Mouse (Mus musculus): ENCODE measurements around the gene Krt27. TPM values are rescaled to one million over a fixed set of nuclear protein-coding genes. Genes with fewer than 3 reads are reported as not detected.

Krt27 gene
- total RNA-seq, 2 experiments from 2014 or later, result not detected

DNA sequence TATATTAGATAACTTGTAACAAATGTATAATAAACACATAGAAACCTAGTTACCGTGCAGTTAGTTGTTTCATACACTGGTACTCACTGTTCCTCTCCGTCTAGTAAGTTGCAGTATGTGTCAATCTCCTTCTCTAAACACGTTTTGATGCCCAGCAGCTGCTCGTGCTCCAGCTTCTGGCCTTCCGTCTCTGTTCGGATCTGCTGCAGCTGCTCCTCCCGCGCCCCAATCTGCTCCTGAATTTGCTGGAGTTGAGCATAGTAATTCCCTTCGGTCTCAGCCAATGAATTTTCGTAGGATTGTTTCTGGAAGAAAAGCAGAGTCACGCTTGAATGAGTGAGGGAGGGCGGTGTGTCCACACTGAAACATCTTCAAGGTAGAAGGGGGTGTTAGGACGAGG is 17.5 kb downstream of the Krt27 start:
- intact Hi-C loops (cut with DNase I), result no loop called here
- no peak for DNase-seq

DNA sequence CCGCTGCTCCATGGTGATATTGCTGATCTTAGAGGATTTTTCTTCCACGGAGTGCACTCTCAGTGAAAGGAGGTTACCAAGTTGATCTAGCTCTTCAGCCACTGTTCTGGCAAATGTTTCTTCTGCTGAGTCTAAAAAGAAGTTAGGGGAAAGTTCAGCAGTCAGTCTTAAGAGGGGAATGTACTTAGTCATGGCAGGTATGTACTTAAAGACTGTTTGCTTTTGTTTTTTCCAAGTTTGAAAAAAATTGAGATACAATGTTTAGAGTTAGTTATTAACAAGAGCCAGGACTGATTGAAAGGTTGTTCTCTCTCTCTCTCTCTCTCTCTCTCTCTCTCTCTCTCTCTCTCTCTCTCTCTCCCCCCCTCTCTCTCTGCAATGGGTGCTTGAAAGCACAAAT is 21.2 kb downstream of the Krt27 start:
- DNase-seq, result no peak
- intact Hi-C loops (cut with DNase I), result no loop called here

DNA sequence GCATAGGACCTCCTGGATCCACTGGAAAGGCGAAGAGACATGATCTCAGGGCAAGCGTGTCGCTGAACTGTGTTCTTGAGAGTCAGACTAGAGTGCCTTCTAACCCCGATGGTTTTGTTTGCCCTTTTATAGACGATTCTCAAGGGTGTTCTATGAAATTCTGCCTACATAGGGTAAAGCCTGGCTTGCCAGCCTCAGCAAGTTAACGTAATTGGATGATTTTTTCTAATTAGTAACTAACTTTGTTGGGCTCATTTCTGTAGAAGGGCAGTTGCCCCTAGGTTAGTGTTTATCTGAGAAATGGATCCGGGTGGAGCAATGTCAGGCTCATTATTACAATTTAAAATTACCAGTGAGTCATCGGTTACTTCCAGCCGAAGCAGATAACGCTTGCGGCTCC is 28.1 kb downstream of the Krt27 start, which contains the start of gene Krt25:
Gene Krt25 (minus strand): TSS at position 101 of the 400 bp plus-strand sequence.
- intact Hi-C loops (cut with DNase I), result no loop called here

GRCm38 (mm10) chr11:99321094-99321493 is 29.8 kb downstream of the Krt27 start:
- DNase-seq, result no peak
- intact Hi-C loops (cut with DNase I), result no loop called here

More for the DNA sequence above, 28.1 kb downstream of the Krt27 start, which contains the start of gene Krt25:
- DNase-seq, result no peak

DNA sequence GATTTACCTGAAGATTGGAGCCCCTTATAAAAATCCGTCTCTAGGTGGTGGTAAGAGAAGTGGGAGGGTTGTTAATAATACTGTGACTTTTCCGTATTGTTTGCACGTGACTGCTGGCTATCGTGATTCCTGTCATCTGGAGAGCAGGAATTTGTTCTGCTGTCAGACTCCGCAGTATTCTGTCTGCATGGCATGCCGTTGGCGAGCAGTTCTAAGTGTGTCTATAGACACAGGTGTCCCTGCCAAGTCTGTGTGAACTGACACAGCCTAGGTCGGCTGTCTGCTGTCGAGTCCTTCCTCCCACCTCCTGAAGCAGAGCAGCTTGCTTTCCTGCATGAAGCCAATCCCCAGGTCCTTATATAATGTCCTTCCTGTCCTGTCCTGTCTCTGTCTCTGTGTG is 31.8 kb downstream of the Krt27 start:
- intact Hi-C loops (cut with DNase I), result no loop called here
- DNase-seq, result peak in 1 of 2 experiments; percentile 20

DNA sequence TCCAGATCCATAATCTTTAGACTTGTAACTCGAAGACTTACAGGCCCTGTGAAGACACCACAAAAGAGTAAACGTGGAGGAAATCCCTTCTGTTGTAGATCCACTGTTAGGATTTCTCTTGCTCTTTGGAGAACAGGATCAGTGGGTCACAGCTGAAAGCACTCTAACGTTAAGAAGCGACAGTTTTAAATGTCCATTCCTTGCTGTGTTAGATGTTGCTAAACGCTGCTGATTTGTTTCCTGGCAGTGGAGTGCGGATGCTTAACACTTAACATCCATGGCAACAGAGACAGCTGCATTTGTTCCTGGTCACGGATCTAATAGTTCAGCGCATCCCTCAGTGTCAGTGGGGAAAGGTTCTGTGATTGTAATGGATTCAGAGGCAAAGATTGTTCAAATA is 34.4 kb downstream of the Krt27 start:
- no peak for DNase-seq
- intact Hi-C loops (cut with DNase I), result no loop called here

DNA sequence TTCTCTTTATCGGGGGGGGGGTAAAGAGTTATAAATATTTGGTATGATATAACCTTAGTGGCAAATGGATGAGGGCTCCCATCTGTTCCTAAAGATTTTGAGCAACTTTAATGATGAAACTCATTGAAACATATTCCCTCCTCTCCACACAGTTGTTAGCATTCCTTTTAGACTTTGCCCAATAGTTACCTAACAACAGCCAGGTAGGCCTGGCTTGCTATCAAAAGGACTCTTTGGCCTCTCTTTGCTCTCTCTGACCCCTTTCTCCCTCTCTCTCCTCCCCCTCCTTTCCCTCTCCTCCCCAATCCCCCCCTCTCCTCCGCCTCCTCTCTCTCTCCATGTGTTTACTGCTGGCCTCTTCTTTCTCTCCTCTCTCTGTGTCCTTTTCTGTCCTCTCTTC is 36.3 kb downstream of the Krt27 start:
- DNase-seq, result no peak
- intact Hi-C loops (cut with DNase I), result no loop called here

- DNase-seq, result peak in 1 of 2 experiments; percentile 6
- intact Hi-C loops (cut with DNase I), result no loop called here
Observed at GRCm38 (mm10) chr11:99310882-99311281, 40.0 kb downstream of the Krt27 start.

DNA sequence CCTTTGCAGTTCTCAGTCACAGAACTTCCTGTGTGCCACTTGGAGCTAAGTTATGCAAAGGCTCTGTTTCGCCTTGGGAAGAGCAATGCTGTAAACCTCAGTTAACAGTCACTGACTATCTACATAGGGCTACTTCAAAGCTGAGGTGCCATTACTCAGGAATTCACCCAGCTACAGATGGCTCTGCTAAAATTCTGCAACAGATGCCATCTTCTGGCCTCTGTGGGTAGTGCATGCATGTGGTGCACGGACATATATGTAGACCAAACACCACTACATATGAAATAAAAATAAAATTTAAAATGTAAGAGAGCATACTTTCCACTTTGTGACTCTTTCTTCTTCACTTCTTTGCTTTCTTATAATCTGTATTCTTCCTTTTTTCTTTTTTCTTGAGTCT is 43.3 kb downstream of the Krt27 start:
- intact Hi-C loops (cut with DNase I), result loop anchor here (1.0 kb wide), 1 partner anchor 118 kb away; no protein-coding TSS in a partner anchor
- peak; percentile 40 to 65 for DNase-seq

Other genes starting within 250 kb of the Krt27 start
- gene Ccr7, start 196.0 kb downstream of the Krt27 start, total RNA-seq (2021), result under 1 TPM; 0.45 to 0.80 TPM
- 10 to 100 TPM; 49.2 to 55.7 TPM for gene Smarce1, start 120.1 kb downstream of the Krt27 start, total RNA-seq (2021)
- 10 to 100 TPM; 22.2 to 26.2 TPM for gene Krt222, start 107.0 kb downstream of the Krt27 start, total RNA-seq (2021)
- gene Krt24, start 65.8 kb downstream of the Krt27 start, total RNA-seq (2021), result not detected
- not detected for gene Krt25, start 28.2 kb downstream of the Krt27 start, total RNA-seq (2021)
- not detected for gene Krt26, start 13.1 kb downstream of the Krt27 start, total RNA-seq (2021)
- gene Krt28, start 23.8 kb upstream of the Krt27 start, total RNA-seq (2021), result not detected
- gene Krt10, start 38.3 kb upstream of the Krt27 start, total RNA-seq (2021), result 1 to 10 TPM; 4.6 to 8.9 TPM
- not detected for gene Krt12, start 71.2 kb upstream of the Krt27 start, total RNA-seq (2021)
- under 1 TPM; 0.14 to 0.22 TPM for gene Krt20, start 87.0 kb upstream of the Krt27 start, total RNA-seq (2021)
- not detected for gene Krt23, start 142.0 kb upstream of the Krt27 start, total RNA-seq (2021)
- gene Krt39, start 170.2 kb upstream of the Krt27 start, total RNA-seq (2021), result not detected
- not detected for gene Krt40, start 192.1 kb upstream of the Krt27 start, total RNA-seq (2021)
- gene Krtap3-3, start 199.8 kb upstream of the Krt27 start, total RNA-seq (2021), result not detected
- not detected for gene Krtap3-2, start 205.7 kb upstream of the Krt27 start, total RNA-seq (2021)
- gene Gm11939, start 208.4 kb upstream of the Krt27 start, total RNA-seq (2021), result not detected
- gene Krtap3-1, start 215.5 kb upstream of the Krt27 start, total RNA-seq (2021), result not detected
- gene Krtap1-5, start 229.9 kb upstream of the Krt27 start, total RNA-seq (2021), result not detected
- not detected for gene Krtap1-4, start 232.6 kb upstream of the Krt27 start, total RNA-seq (2021)
- not detected for gene Krtap1-3, start 240.2 kb upstream of the Krt27 start, total RNA-seq (2021)
- not detected for gene Krtap9-3, start 247.0 kb upstream of the Krt27 start, total RNA-seq (2021)

All from heart, postnatal 14 days (tissue).